Mouse (Mus musculus): ENCODE results near the gene Sipa1l3. TPM values are rescaled to one million over a fixed set of nuclear protein-coding genes. Genes with fewer than 3 reads are reported as not detected.

Sipa1l3 gene
- polyA plus RNA-seq, 1 experiment from 2014 or later: 9.1 TPM

- 74% methylated on average over 7 of the region's 7 CpGs for WGBS
- 0 out of 2 replicates have a peak overlapping the region, but pooled peaks have one; percentile 35 for H3K9ac ChIP-seq
These were observed 13.7 kb downstream of the Sipa1l3 start for GRCm38 (mm10) chr7:29504683-29505290.

GRCm38 (mm10) chr7:29503616-29504015 is 14.8 kb downstream of the Sipa1l3 start:
- H3K9me3 ChIP-seq (replicated peaks): no peaks in the 10 kb centered on the region
- no peaks in the 10 kb centered on the region for H3K27me3 ChIP-seq
- WGBS: 67% methylated on average over 6 of the region's 6 CpGs
- no peak overlapping the region for H3K4me2 ChIP-seq
- no peak overlapping the region for H3K9ac ChIP-seq
- peaks cover 22% of the 10 kb centered on the region for H3K4me1 ChIP-seq
- H3K27ac ChIP-seq: no peak overlapping the region
- H3K4me3 ChIP-seq: no peak overlapping the region
- H3K36me3 ChIP-seq (ENCODE audit: poor library complexity, severe bottlenecking): no peaks in the 10 kb centered on the region
- no peak for ATAC-seq

More at GRCm38 (mm10) chr7:29504683-29505290, 13.7 kb downstream of the Sipa1l3 start:
- Histone ChIP-seq H3K4me1 (peaks cover 22% of the 10 kb centered on the region), H3K36me3 (ENCODE audit: poor library complexity, severe bottlenecking) (no peaks in the 10 kb centered on the region), H3K27me3 (no peaks in the 10 kb centered on the region), H3K27ac (no peak overlapping the region), H3K4me3 (no peak overlapping the region), H3K4me2 (0 out of 2 replicates have a peak overlapping the region, but pooled peaks have one; percentile 28), H3K9me3 (replicated peaks) (no peaks in the 10 kb centered on the region)
- ATAC-seq: no peak

GRCm38 (mm10) chr7:29501214-29501613 is 17.2 kb downstream of the Sipa1l3 start:
- Histone ChIP-seq H3K9ac (no peak overlapping the region), H3K27me3 (no peaks in the 10 kb centered on the region), H3K9me3 (replicated peaks) (no peaks in the 10 kb centered on the region), H3K4me1 (peaks cover 33% of the 10 kb centered on the region), H3K36me3 (ENCODE audit: poor library complexity, severe bottlenecking) (no peaks in the 10 kb centered on the region), H3K27ac (no peak overlapping the region), H3K4me3 (no peak overlapping the region), H3K4me2 (no peak overlapping the region)
- ATAC-seq: no peak
- 93% methylated on average over 9 of the region's 9 CpGs for WGBS

- H3K9ac ChIP-seq: no peak overlapping the region
- no peak overlapping the region for H3K4me2 ChIP-seq
- H3K27ac ChIP-seq: no peak overlapping the region
- H3K4me1 ChIP-seq: peaks cover 22% of the 10 kb centered on the region
- 88% methylated on average over 6 of the region's 6 CpGs for WGBS
- no peaks in the 10 kb centered on the region for H3K27me3 ChIP-seq
- ATAC-seq: no peak
- no peak overlapping the region for H3K4me3 ChIP-seq
- H3K9me3 ChIP-seq (replicated peaks): no peaks in the 10 kb centered on the region
- no peaks in the 10 kb centered on the region for H3K36me3 ChIP-seq (ENCODE audit: poor library complexity, severe bottlenecking)
These were observed 19.4 kb downstream of the Sipa1l3 start for GRCm38 (mm10) chr7:29499071-29499470.

GRCm38 (mm10) chr7:29496953-29497590 is 21.4 kb downstream of the Sipa1l3 start:
- 59% methylated on average over 10 of the region's 10 CpGs for WGBS
- H3K4me3 ChIP-seq: no peak overlapping the region
- peak; percentile 45; the same call in 1 of the 2 replicates for ATAC-seq
- H3K36me3 ChIP-seq (ENCODE audit: poor library complexity, severe bottlenecking): no peaks in the 10 kb centered on the region
- H3K4me1 ChIP-seq: peaks cover 16% of the 10 kb centered on the region
- H3K9ac ChIP-seq: no peak overlapping the region
- no peaks in the 10 kb centered on the region for H3K9me3 ChIP-seq (replicated peaks)
- no peak overlapping the region for H3K4me2 ChIP-seq
- H3K27me3 ChIP-seq: no peaks in the 10 kb centered on the region
- no peak overlapping the region for H3K27ac ChIP-seq

GRCm38 (mm10) chr7:29496332-29496731 is 22.1 kb downstream of the Sipa1l3 start:
- Histone ChIP-seq H3K9ac (no peak overlapping the region), H3K4me3 (no peak overlapping the region), H3K27ac (no peak overlapping the region), H3K27me3 (no peaks in the 10 kb centered on the region), H3K9me3 (replicated peaks) (no peaks in the 10 kb centered on the region), H3K4me2 (no peak overlapping the region), H3K4me1 (peaks cover 16% of the 10 kb centered on the region), H3K36me3 (ENCODE audit: poor library complexity, severe bottlenecking) (no peaks in the 10 kb centered on the region)
- no peak for ATAC-seq
- WGBS: 42% methylated on average over 4 of the region's 4 CpGs

GRCm38 (mm10) chr7:29495880-29496279 is 22.6 kb downstream of the Sipa1l3 start:
- Histone ChIP-seq H3K4me1 (peaks cover 17% of the 10 kb centered on the region), H3K4me2 (no peak overlapping the region), H3K4me3 (no peak overlapping the region), H3K9me3 (replicated peaks) (no peaks in the 10 kb centered on the region), H3K36me3 (ENCODE audit: poor library complexity, severe bottlenecking) (no peaks in the 10 kb centered on the region), H3K27ac (no peak overlapping the region), H3K9ac (no peak overlapping the region), H3K27me3 (no peaks in the 10 kb centered on the region)
- ATAC-seq: no peak
- 45% methylated on average over 4 of the region's 4 CpGs for WGBS

- WGBS: 95% methylated on average over 11 of the region's 11 CpGs
- Histone ChIP-seq H3K9me3 (replicated peaks) (no peaks in the 10 kb centered on the region), H3K4me3 (no peak overlapping the region), H3K4me2 (no peak overlapping the region), H3K4me1 (peaks cover 28% of the 10 kb centered on the region), H3K36me3 (ENCODE audit: poor library complexity, severe bottlenecking) (no peaks in the 10 kb centered on the region), H3K27me3 (no peaks in the 10 kb centered on the region), H3K27ac (no peak overlapping the region), H3K9ac (no peak overlapping the region)
- no peak for ATAC-seq
These were observed 23.6 kb downstream of the Sipa1l3 start for GRCm38 (mm10) chr7:29494854-29495253.

- Histone ChIP-seq H3K4me2 (no peak overlapping the region), H3K36me3 (ENCODE audit: poor library complexity, severe bottlenecking) (no peaks in the 10 kb centered on the region), H3K9me3 (replicated peaks) (no peaks in the 10 kb centered on the region), H3K27ac (no peak overlapping the region), H3K4me1 (peaks cover 36% of the 10 kb centered on the region), H3K4me3 (no peak overlapping the region), H3K9ac (no peak overlapping the region), H3K27me3 (no peaks in the 10 kb centered on the region)
- 83% methylated on average over 5 of the region's 5 CpGs for WGBS
- no peak for ATAC-seq
These were observed 24.4 kb downstream of the Sipa1l3 start for GRCm38 (mm10) chr7:29494015-29494414.

- Histone ChIP-seq H3K9me3 (replicated peaks) (no peaks in the 10 kb centered on the region), H3K27me3 (no peaks in the 10 kb centered on the region), H3K4me1 (peaks cover 46% of the 10 kb centered on the region), H3K4me2 (no peak overlapping the region), H3K9ac (no peak overlapping the region), H3K27ac (no peak overlapping the region), H3K4me3 (no peak overlapping the region), H3K36me3 (ENCODE audit: poor library complexity, severe bottlenecking) (no peaks in the 10 kb centered on the region)
- WGBS: 71% methylated on average over 1 of the region's 1 CpGs
- no peak for ATAC-seq
These were observed 25.4 kb downstream of the Sipa1l3 start for GRCm38 (mm10) chr7:29492992-29493391.

GRCm38 (mm10) chr7:29491861-29492260 is 26.6 kb downstream of the Sipa1l3 start:
- no peak overlapping the region for H3K27ac ChIP-seq
- H3K4me1 ChIP-seq: peaks cover 43% of the 10 kb centered on the region
- WGBS: 78% methylated on average over 3 of the region's 3 CpGs
- no peaks in the 10 kb centered on the region for H3K36me3 ChIP-seq (ENCODE audit: poor library complexity, severe bottlenecking)
- no peaks in the 10 kb centered on the region for H3K9me3 ChIP-seq (replicated peaks)
- no peak overlapping the region for H3K4me2 ChIP-seq
- no peak for ATAC-seq
- no peak overlapping the region for H3K4me3 ChIP-seq
- no peak overlapping the region for H3K9ac ChIP-seq
- no peaks in the 10 kb centered on the region for H3K27me3 ChIP-seq

- Histone ChIP-seq H3K9me3 (replicated peaks) (no peaks in the 10 kb centered on the region), H3K36me3 (ENCODE audit: poor library complexity, severe bottlenecking) (no peaks in the 10 kb centered on the region), H3K4me3 (no peak overlapping the region), H3K27me3 (no peaks in the 10 kb centered on the region), H3K9ac (no peak overlapping the region), H3K4me1 (peaks cover 38% of the 10 kb centered on the region), H3K27ac (no peak overlapping the region), H3K4me2 (no peak overlapping the region)
- WGBS: 55% methylated on average over 3 of the region's 3 CpGs
- no peak for ATAC-seq
These were observed 27.0 kb downstream of the Sipa1l3 start for GRCm38 (mm10) chr7:29491471-29491755.

Data from forebrain, embryonic 13.5 days (tissue).